Mouse (Mus musculus) adrenal gland, adult 18-20 months (tissue): ENCODE measurements at regions not wholly inside any gene's neighbourhood (a gene's known extent, or its start where the extent isn't known, plus 50 kb on each side); places are given as distances from the start of the nearest gene placed in this dataset.

Experiments used
- DNase-seq, 2 experiments: peaks; one replicate each; pipeline ENCODE4 v3.0.0; 2021 to 2022; ENCODE audit warnings: low spot score in 2 of 2

GRCm38 (mm10) chr17:22795213-22795612 is 71.7 kb downstream of the Zfp945 start:
- no peak for DNase-seq

GRCm38 (mm10) chr17:22784481-22784880 is 82.5 kb downstream of the Zfp945 start:
- DNase-seq: no peak

GRCm38 (mm10) chr17:22745736-22746135 is 121.2 kb downstream of the Zfp945 start:
- DNase-seq: no peak

- peak; percentile 40 to 47 for DNase-seq
These were observed 127.3 kb downstream of the Zfp945 start for GRCm38 (mm10) chr17:22739581-22740178.

GRCm38 (mm10) chr17:22739173-22739572 is 127.8 kb downstream of the Zfp945 start:
- DNase-seq: no peak

GRCm38 (mm10) chr17:22736360-22736759 is 130.6 kb downstream of the Zfp945 start:
- no peak for DNase-seq
